Mouse (Mus musculus) lung, postnatal 0 days (tissue): ENCODE data around the gene Apol9b.
"Not testable (repeated sequence)": the region's sequence is repeated elsewhere in the genome, so short reads cannot be mapped to it uniquely, and the experiment has no call there.

Experiments
- CTCF ChIP-seq: IDR thresholded peaks from 2 replicates; pipeline ENCODE4 v1.5.1; 2016; ENCODE audit warnings: antibody characterized with exemption, mild to moderate bottlenecking
- EP300 ChIP-seq: IDR thresholded peaks from 2 replicates; pipeline ENCODE4 v1.6.1; 2016; ENCODE audit warnings: antibody characterized with exemption, mild to moderate bottlenecking, control low read depth

GRCm38 (mm10) chr15:77733380-77733779, 4.5 kb downstream of the Apol9b start:
- TF ChIP-seq CTCF, EP300: not testable (repeated sequence)
